Mouse (Mus musculus): ENCODE data around the gene Olfr315. TPM values are rescaled to one million over a fixed set of nuclear protein-coding genes. Genes with fewer than 3 reads are reported as not detected.
A peak's percentile ranks its signal among the peaks of the same experiment; 100 is the strongest.

Gene Olfr315
- total and polyA plus RNA-seq, 2 experiments from 2014 or later, result not detected

GRCm38 (mm10) chr11:58790053-58790452 lies 17.1 kb downstream of the Olfr315 start:
- no peak for DNase-seq (ENCODE audit: low spot score)
- no peak overlapping the region for H3K4me2 ChIP-seq (ENCODE audit: low read depth, low read length, poor library complexity, severe bottlenecking)
- ATAC-seq (ENCODE audit: low FRiP score), result no peak
- H3K27ac ChIP-seq (ENCODE audit: low read depth, low read length), result no peak overlapping the region
- no peaks in the 10 kb centered on the region for H3K36me3 ChIP-seq (ENCODE audit: insufficient read depth, low read length)
- no peak overlapping the region for H3K9ac ChIP-seq (replicated peaks; ENCODE audit: low read length, poor library complexity, severe bottlenecking)
- no peaks in the 10 kb centered on the region for H3K9me3 ChIP-seq (ENCODE audit: low read length)
- H3K4me3 ChIP-seq (ENCODE audit: low read depth, low read length), result no peak overlapping the region
- TF ChIP-seq CTCF (IDR thresholded peaks at IDR 0.05), result no peak
- no peaks in the 10 kb centered on the region for H3K27me3 ChIP-seq (ENCODE audit: insufficient read depth, low read length)
- no peaks in the 10 kb centered on the region for H3K4me1 ChIP-seq (ENCODE audit: insufficient read depth, low read length)
- WGBS, result 57% methylated on average over 2 of the region's 2 CpGs

- DNase-seq (ENCODE audit: low spot score), result no peak
- H3K4me1 ChIP-seq (ENCODE audit: insufficient read depth, low read length), result no peaks in the 10 kb centered on the region
- H3K9ac ChIP-seq (replicated peaks; ENCODE audit: low read length, poor library complexity, severe bottlenecking), result no peak overlapping the region
- H3K36me3 ChIP-seq (ENCODE audit: insufficient read depth, low read length), result no peaks in the 10 kb centered on the region
- no peak for TF ChIP-seq CTCF (IDR thresholded peaks at IDR 0.05)
- no peak overlapping the region for H3K4me3 ChIP-seq (ENCODE audit: low read depth, low read length)
- no peaks in the 10 kb centered on the region for H3K9me3 ChIP-seq (ENCODE audit: low read length)
- no peaks in the 10 kb centered on the region for H3K27me3 ChIP-seq (ENCODE audit: insufficient read depth, low read length)
- no peak for ATAC-seq (ENCODE audit: low FRiP score)
- no peak overlapping the region for H3K27ac ChIP-seq (ENCODE audit: low read depth, low read length)
- no peak overlapping the region for H3K4me2 ChIP-seq (ENCODE audit: low read depth, low read length, poor library complexity, severe bottlenecking)
- 83% methylated on average over 6 of the region's 6 CpGs for WGBS
Measured at GRCm38 (mm10) chr11:58790646-58791045, 17.7 kb downstream of the Olfr315 start.

DNA sequence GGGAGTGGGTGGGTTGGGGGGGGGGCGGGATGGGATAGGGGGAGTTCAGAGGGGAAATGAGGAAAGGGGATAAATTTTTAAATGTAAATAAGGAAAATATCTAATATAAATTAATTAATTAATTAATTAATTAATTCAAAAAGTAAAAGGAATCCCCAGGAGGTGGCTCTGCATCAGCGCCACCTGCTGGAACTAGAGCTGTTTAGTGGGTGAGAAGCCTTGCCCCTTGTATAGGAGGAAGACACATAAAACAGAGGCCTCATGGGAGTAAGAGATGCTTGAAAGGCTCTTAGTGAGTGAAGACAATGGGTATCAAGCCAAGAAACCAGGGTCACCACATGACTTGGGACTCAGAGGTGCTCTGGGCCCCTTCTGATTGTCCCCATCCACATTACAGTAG lies 22.9 kb downstream of the Olfr315 start:
- H3K27ac ChIP-seq (ENCODE audit: low read depth, low read length), result no peak overlapping the region
- no peaks in the 10 kb centered on the region for H3K4me1 ChIP-seq (ENCODE audit: insufficient read depth, low read length)
- DNase-seq (ENCODE audit: low spot score) (no peak), ATAC-seq (ENCODE audit: low FRiP score) (no peak)
- H3K4me2 ChIP-seq (ENCODE audit: low read depth, low read length, poor library complexity, severe bottlenecking), result no peak overlapping the region
- H3K4me3 ChIP-seq (ENCODE audit: low read depth, low read length), result no peak overlapping the region
- no peak overlapping the region for H3K9ac ChIP-seq (replicated peaks; ENCODE audit: low read length, poor library complexity, severe bottlenecking)
- WGBS, result 83% methylated on average over 2 of the region's 2 CpGs
- TF ChIP-seq CTCF (IDR thresholded peaks at IDR 0.05), result no peak
- no peaks in the 10 kb centered on the region for H3K27me3 ChIP-seq (ENCODE audit: insufficient read depth, low read length)
- no peaks in the 10 kb centered on the region for H3K9me3 ChIP-seq (ENCODE audit: low read length)
- H3K36me3 ChIP-seq (ENCODE audit: insufficient read depth, low read length), result no peaks in the 10 kb centered on the region

DNA sequence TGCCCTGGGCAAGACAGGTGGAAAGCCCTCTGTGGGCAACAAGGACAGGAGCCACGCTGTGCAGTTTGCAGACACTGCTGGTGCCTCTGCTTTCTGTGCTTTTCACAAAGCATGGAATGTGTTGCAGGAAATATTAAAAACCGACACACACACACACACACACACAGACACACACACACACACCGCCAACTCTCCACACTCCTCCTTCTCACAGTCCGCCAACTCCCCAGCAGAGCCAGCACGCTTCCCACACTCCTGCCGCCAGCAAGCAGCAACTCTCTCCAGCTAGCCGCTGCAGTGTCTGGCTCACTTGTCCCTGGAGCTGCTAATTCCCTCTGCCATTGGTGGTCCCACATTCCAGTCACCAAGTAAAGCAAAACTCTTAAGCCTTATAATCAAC lies 23.9 kb downstream of the Olfr315 start:
- Histone ChIP-seq H3K9me3 (ENCODE audit: low read length) (no peaks in the 10 kb centered on the region), H3K27ac (ENCODE audit: low read depth, low read length) (no peak overlapping the region), H3K4me2 (ENCODE audit: low read depth, low read length, poor library complexity, severe bottlenecking) (no peak overlapping the region), H3K4me1 (ENCODE audit: insufficient read depth, low read length) (peaks cover 1% of the 10 kb centered on the region; the same call in 1 of the 2 replicates), H3K9ac (replicated peaks; ENCODE audit: low read length, poor library complexity, severe bottlenecking) (no peak overlapping the region), H3K36me3 (ENCODE audit: insufficient read depth, low read length) (no peaks in the 10 kb centered on the region), H3K4me3 (ENCODE audit: low read depth, low read length) (no peak overlapping the region), H3K27me3 (ENCODE audit: insufficient read depth, low read length) (no peaks in the 10 kb centered on the region)
- no peak for ATAC-seq (ENCODE audit: low FRiP score)
- no peak for TF ChIP-seq CTCF (IDR thresholded peaks at IDR 0.05)
- WGBS, result 77% methylated on average over 7 of the region's 7 CpGs
- peak; percentile 4 for DNase-seq (ENCODE audit: low spot score)

DNA sequence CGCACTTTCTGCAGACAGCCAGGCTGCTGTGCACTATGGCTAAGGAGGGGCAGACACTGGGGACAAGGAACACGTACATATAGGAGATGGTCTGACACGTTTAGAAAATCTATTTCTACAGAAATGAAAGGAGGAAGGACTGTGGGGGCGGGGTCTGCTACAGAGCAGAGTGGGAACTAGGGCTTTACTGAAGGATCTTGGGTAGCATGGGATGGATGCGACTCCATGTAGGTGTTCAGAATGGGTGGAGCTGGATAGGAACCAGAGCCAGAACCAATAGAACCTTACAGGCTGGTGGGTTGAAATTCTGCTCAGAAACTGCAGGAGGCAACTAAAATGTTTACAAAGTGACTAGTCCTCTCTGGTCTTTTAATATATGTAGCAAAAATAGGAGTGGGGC lies 26.8 kb downstream of the Olfr315 start:
- DNase-seq (ENCODE audit: low spot score), result no peak
- no peak overlapping the region for H3K9ac ChIP-seq (replicated peaks; ENCODE audit: low read length, poor library complexity, severe bottlenecking)
- no peak for TF ChIP-seq CTCF (IDR thresholded peaks at IDR 0.05)
- H3K27me3 ChIP-seq (ENCODE audit: insufficient read depth, low read length), result no peaks in the 10 kb centered on the region
- H3K4me2 ChIP-seq (ENCODE audit: low read depth, low read length, poor library complexity, severe bottlenecking), result no peak overlapping the region
- no peak overlapping the region for H3K4me3 ChIP-seq (ENCODE audit: low read depth, low read length)
- H3K36me3 ChIP-seq (ENCODE audit: insufficient read depth, low read length), result no peaks in the 10 kb centered on the region
- no peak overlapping the region for H3K27ac ChIP-seq (ENCODE audit: low read depth, low read length)
- H3K4me1 ChIP-seq (ENCODE audit: insufficient read depth, low read length), result peaks cover 4% of the 10 kb centered on the region; the same call in 1 of the 2 replicates
- ATAC-seq (ENCODE audit: low FRiP score), result no peak
- no peaks in the 10 kb centered on the region for H3K9me3 ChIP-seq (ENCODE audit: low read length)
- WGBS, result 84% methylated on average over 5 of the region's 5 CpGs

GRCm38 (mm10) chr11:58801558-58802228 lies 28.7 kb downstream of the Olfr315 start, which contains the start of gene Fam183b:
Gene Fam183b (minus strand): TSS chr11:58801960.
- no peak within 1 kb of the TSS for H3K4me3 ChIP-seq (ENCODE audit: low read depth, low read length)
- no peaks in the 10 kb centered on the region for H3K36me3 ChIP-seq (ENCODE audit: insufficient read depth, low read length)
- ATAC-seq (ENCODE audit: low FRiP score) (peak; percentile 71), DNase-seq (ENCODE audit: low spot score) (peak; percentile 73)
- no peak within 1 kb of the TSS for H3K27ac ChIP-seq (ENCODE audit: low read depth, low read length)
- WGBS, result 23% methylated on average over 14 of the region's 14 CpGs
- peaks cover 4% of the 10 kb centered on the region; the same call in 1 of the 2 replicates for H3K4me1 ChIP-seq (ENCODE audit: insufficient read depth, low read length)
- 0 out of 2 replicates have a peak within 1 kb of the TSS, but pooled peaks have one; percentile 19 for H3K9ac ChIP-seq (replicated peaks; ENCODE audit: low read length, poor library complexity, severe bottlenecking)
- no peaks in the 10 kb centered on the region for H3K9me3 ChIP-seq (ENCODE audit: low read length)
- no peaks in the 10 kb centered on the region for H3K27me3 ChIP-seq (ENCODE audit: insufficient read depth, low read length)
- peak within 1 kb of the TSS; percentile 36 for H3K4me2 ChIP-seq (ENCODE audit: low read depth, low read length, poor library complexity, severe bottlenecking)
- no peak for TF ChIP-seq CTCF (IDR thresholded peaks at IDR 0.05)

All from midbrain, postnatal 0 days (tissue).